Mouse (Mus musculus): ENCODE data around the gene Tll1.
"Not testable (repeated sequence)": the region's sequence is repeated elsewhere in the genome, so short reads cannot be mapped to it uniquely, and the experiment has no call there.

Gene Tll1

DNA sequence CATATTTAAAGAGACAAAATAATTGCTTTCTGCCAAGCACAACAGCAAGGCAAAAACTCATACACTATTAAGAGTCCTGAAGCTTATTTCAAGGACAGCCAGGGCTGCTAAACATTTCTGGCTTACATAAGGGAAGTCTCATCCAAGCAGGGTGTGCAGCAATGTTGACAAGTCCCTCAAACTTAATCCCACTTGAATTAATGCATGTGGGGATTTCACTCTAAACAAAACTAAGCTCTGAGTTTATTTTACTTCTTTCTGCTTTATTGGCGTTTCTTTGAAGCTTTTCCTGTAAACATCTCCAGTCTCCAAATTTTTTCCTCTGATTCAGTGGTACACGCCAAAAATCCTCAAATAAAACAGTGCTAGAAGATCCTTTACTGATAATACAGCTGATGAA lies 146.2 kb downstream of the Tll1 start:
- DNase-seq (ENCODE audit: low spot score in 2 of 2), result no peak

DNA sequence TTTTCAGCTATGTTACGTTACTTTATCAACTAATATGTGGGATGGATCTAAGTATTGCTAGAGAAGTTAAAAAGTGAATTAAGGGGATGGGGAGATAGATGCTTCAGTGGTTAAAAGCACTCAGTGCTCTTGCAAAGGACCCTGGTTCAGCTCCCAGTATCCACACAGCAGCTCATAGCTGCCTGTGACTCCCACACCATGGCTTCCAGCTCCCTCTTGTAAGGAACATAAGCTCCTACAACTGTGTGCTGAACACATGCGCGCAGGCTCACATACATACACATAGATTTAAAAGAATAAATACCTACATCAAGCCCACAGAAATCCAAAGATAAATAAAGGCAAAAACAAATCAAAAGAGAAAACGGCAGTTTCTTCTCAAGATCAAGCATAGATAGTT lies 148.5 kb downstream of the Tll1 start:
- DNase-seq (ENCODE audit: low spot score in 2 of 2), result no peak

DNA sequence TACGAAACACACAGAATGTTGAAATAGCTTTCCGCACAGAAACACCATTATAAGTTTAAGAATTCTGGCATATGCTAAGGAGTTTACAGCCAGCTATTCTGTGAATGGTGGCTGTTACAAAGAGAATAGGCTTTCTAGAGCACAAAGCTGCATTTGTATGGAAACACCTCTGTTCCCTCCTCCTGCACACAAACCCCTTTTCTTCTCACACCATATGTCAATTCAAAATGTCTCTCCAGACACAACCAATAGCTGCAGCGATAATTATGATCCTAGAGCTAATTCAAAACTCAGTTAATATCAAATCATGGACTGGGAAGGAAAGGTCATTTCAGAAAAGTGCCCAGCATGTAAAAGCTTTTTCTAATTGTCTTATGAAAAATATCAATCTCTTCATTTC lies 157.5 kb downstream of the Tll1 start:
- DNase-seq (ENCODE audit: low spot score in 2 of 2), result no peak

DNA sequence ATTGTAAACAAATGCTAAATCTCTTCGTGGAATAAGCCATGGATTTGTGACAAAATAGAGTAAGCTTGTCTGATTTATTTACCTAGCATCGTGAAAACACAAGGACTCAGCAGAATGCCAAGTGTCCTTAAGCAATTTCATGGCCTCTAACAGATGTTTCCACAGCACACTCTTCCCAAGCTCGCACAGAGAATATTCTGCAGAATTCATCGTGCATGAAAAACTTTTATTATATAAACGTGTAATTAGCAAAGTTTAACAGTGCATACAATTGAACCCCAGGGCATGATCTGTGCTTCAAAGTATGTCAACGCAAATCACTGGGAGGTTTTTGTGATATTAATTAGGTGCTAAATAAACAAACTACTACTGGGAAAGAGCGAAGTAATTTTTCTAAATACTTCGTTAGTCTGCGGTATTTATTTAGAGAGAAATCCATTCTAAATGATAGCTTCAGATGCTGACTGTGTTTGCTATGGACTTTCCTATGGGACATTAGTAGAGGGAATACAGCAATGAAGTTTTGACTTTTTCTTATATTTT lies 158.0 kb downstream of the Tll1 start:
- DNase-seq (ENCODE audit: low spot score in 2 of 2), result no peak

DNA sequence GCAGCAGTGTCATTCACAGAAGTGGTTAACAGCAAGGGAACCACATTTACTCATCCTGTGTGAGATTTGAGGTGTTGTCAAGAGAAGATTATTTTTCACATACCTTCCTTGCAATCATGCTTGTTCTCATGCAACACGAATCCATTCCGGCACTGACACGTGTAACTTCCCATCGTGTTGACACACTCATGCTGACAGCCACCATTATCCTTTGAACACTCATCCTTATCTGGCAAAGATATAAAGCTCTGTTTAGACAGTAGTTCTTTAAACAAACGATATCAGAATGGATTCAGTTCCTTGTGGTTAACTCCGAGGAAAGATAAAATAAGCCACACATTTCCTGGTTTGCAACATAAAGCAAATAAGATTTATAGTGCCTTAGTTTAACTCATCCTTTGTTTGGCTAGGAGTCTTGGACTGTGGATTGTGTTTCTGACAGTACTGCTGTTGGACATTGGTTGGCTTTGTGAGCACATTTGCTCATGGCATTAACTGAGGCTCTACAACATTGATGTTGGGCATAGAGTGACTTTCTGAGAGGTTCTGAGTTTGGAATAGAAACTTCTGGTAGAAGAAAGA lies 164.7 kb downstream of the Tll1 start:
- no peak for DNase-seq (ENCODE audit: low spot score in 2 of 2)

DNA sequence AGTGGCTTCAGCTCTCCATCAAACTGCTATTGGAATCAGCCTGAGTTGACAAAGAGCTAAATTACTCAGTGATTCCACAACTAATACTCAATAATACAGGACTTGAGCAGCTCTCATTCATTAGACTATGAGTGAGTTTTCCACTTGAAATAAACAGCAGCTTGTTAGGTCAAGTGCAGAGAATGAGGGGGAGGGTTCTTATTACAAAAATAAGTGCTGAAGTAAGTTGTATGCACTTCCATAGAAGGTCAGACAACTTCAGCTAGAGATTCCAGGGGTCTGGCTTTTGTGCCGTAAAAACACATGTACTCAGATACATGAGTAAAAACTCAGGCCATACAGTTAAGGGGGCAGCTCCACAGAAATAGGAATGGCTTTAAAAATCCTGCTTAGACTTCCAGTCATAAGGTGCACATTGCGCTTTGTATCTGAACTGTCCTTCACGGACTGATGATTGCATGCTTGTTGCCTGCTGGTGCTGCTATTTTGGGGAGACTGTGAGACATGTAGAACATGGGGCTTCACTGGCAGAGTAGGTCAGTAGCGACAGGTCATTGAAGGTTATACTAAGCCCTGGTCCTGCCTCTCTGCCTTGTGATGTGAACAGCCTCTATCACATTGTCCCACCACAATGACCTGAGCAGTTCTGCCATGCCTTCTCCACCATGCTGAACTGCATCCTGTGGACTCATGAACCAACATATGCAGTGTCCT lies 175.2 kb downstream of the Tll1 start:
- no peak for DNase-seq (ENCODE audit: low spot score in 2 of 2)

DNA sequence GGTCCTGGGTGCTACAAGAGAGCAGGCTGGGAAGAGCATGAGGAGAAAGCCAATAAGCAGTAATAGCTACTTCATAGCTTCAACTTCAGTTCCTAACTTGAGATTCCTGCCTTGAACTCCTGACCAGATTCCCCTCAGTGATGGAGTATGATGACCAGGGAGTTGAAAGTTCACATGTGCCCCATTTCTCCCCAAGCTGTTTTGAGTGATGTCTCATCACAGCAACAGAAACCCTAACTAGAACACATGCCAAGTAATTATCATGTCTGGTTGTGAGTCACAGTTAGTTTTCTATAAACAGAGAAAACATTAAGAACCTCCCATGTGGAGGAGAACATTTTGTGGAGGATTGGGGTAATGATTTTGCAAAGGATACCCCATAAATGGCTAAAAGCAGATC lies 176.0 kb downstream of the Tll1 start:
- DNase-seq (ENCODE audit: low spot score in 2 of 2), result no peak

DNA sequence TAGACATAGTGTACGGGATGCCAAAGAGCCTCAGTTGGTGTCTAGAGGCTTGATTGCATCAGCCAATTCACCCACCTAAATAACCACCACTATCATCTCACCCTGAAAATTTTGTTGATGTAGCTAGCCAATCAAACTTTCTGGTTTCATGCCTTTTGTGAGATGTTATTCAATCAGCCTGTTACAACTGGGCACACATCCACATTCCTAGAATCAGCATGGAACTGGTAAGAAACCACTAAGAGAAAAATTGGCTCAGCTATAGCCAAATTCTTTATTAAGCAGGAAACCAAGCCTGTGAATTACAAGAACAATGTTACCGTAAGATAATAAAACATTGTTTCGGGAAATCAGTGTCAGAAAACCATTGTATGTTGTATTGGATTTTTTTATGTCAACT lies 176.5 kb downstream of the Tll1 start:
- no peak for DNase-seq (ENCODE audit: low spot score in 2 of 2)

DNA sequence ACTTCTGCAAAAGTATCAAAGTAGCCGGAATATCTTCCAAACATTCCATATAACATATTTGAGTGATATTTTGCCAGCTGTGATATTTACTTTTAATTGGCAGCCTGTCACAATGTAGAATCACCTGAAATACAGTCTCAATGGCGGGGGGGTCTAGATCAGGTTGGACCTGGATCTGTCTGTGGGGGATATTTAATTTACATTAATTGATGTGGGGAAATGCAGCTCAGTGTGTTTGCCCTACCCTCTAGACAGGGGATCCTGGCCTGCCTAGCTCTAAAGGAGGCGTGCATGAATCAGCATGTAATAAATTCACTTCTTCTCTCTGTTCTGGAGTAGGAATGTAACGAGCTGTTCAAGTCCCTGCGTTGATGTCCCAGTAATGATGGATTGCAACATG lies 181.7 kb downstream of the Tll1 start:
- DNase-seq (ENCODE audit: low spot score in 2 of 2), result no peak

DNA sequence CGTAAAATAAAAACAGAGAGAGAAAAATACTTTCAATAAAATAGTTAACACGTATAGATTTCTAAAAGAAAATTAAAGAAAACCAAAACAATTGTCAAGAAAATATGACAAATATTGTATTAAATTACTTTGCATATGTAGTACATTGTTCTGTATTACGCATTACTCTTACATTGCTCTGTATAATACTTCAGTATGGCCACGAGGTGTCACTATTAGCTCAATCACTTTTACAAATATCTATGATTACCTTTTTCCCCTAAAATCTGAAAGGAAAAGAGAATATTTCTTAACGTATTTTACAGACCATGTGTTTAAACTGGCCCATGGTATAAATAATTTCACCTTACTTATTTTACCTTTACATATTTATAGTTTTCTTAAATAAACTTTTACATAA lies 182.5 kb downstream of the Tll1 start:
- no peak for DNase-seq (ENCODE audit: low spot score in 2 of 2)

DNA sequence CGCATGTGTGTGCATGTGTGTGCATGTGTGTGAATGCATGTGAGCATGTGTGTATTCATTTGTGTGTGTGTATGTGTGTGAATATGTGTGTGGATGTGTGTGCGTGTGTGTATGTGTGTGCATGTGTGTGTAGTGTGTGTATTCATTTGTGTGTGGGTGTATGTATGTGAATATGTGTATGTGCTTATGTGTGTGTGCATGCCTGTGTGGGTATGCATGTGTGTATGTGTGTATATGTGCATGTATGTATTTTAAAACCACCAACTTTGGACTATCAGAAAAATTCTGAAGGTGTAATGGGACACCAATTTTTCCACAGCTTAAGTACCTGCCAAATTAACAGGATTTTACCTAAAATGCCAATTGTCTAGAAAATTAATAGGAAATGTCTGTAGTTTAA lies 183.0 kb downstream of the Tll1 start:
- DNase-seq (ENCODE audit: low spot score in 2 of 2), result no peak

DNA sequence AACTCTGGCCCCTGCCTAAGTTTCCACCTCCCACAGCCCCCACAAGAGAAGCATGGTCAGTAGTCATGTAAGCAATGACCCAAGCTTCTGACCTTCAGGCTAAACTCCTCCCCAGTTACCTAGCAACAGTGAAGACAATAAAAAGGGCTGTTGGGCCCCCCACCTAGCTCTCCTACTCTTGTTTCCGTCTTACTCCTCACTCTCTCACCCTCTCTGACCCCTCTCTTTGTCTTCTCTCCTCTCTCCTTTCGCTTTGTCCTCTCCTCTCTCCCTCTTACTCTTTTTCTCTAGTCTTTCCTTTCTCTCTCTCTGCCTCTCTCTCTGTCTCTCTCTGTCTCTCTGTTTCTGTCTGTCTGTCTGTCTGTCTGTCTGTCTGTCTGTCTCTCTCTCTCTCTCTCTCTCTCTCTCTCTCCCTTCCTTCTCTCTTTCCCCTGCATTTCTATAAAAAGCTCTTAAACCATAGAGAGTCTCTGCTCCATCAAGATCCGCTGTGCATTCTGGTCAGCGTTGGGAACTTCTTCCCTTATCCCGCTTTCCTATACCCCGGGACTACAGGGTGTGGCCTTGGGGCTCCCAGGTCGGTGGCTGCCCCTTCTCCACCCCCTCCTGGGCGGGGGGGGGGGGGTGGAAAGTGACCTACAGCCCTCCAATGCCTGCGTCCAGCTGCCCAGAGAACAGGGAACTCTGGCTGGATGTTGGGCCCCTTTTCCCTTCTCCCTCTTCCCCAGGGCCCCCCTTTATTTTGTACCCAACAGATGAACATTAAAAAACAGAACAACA lies 235.3 kb downstream of the Tll1 start:
- DNase-seq (ENCODE audit: low spot score in 2 of 2), result not testable (repeated sequence)
